Mouse (Mus musculus): Measurements from ENCODE around the gene Cntnap5a. TPM values are rescaled to one million over a fixed set of nuclear protein-coding genes. Genes with fewer than 3 reads are reported as not detected.

Gene Cntnap5a
- polyA plus RNA-seq, 1 experiment from 2014 or later = not detected

DNA sequence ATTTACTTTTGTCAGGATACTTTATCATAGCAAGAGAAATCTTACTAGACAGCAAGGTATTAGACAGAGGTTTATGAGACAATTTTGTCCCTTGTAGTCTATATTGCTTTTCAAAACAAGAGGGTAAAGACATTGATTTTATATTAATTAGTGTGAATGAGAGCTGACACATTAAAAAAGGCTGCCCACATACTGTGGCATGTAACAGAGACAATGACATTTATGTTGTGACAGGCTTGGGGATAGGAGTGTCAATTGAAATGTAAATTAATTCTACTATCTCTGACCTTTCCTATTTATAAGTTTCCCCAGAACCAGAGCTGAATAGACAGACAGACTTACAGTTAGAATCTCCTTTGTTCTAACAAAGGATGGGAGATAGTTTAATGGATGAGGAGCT lies 596.6 kb downstream of the Cntnap5a start:
- H3K9me3 ChIP-seq = no peaks in the 10 kb centered on the region
- H3K4me2 ChIP-seq = no peak overlapping the region
- H3K36me3 ChIP-seq = no peaks in the 10 kb centered on the region
- H3K4me1 ChIP-seq = no peaks in the 10 kb centered on the region
- no peaks in the 10 kb centered on the region for H3K27me3 ChIP-seq
- no peak overlapping the region for H3K27ac ChIP-seq
- H3K4me3 ChIP-seq = no peak overlapping the region
- H3K9ac ChIP-seq = no peak overlapping the region
- no peak for ATAC-seq (ENCODE audit: insufficient number of reproducible peaks, low FRiP score, low TSS enrichment, low read depth)

- Histone ChIP-seq H3K4me2 (no peak overlapping the region), H3K9ac (no peak overlapping the region), H3K4me3 (no peak overlapping the region), H3K27ac (no peak overlapping the region), H3K9me3 (no peaks in the 10 kb centered on the region), H3K27me3 (no peaks in the 10 kb centered on the region), H3K36me3 (no peaks in the 10 kb centered on the region), H3K4me1 (no peaks in the 10 kb centered on the region)
- no peak for ATAC-seq (ENCODE audit: insufficient number of reproducible peaks, low FRiP score, low TSS enrichment, low read depth)
- WGBS = 41% methylated on average over 1 of the region's 1 CpGs
These were observed 599.4 kb downstream of the Cntnap5a start for GRCm38 (mm10) chr1:116283968-116284367.

- 47% methylated on average over 3 of the region's 3 CpGs for WGBS
- Histone ChIP-seq H3K4me3 (no peak overlapping the region), H3K9ac (no peak overlapping the region), H3K27me3 (no peaks in the 10 kb centered on the region), H3K27ac (no peak overlapping the region), H3K4me2 (no peak overlapping the region), H3K9me3 (no peaks in the 10 kb centered on the region), H3K4me1 (no peaks in the 10 kb centered on the region), H3K36me3 (no peaks in the 10 kb centered on the region)
- no peak for ATAC-seq (ENCODE audit: insufficient number of reproducible peaks, low FRiP score, low TSS enrichment, low read depth)
These were observed 622.0 kb downstream of the Cntnap5a start for GRCm38 (mm10) chr1:116306555-116306954.

DNA sequence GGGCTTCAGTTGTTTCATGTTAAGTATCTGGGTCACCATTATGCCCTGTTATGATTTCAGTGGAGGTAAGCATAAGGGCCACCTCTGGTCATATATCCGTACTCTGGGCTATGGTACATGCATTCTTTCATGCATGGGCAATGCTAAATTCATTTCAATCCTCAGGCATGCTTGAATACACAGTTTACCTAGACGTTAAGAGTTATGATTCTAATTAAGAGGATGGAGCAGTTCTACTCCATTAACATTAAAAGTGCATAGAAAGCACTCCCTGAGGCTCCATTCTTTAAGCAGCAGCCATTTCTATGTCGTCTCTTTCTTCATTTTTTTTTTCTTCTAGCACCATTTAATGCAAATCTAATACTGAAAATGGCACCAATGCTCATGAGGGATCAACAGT lies 627.0 kb downstream of the Cntnap5a start:
- no peak overlapping the region for H3K9ac ChIP-seq
- ATAC-seq (ENCODE audit: insufficient number of reproducible peaks, low FRiP score, low TSS enrichment, low read depth) = no peak
- H3K9me3 ChIP-seq = no peaks in the 10 kb centered on the region
- H3K4me1 ChIP-seq = no peaks in the 10 kb centered on the region
- H3K36me3 ChIP-seq = no peaks in the 10 kb centered on the region
- H3K4me2 ChIP-seq = no peak overlapping the region
- H3K4me3 ChIP-seq = no peak overlapping the region
- 66% methylated on average over 3 of the region's 3 CpGs for WGBS
- no peaks in the 10 kb centered on the region for H3K27me3 ChIP-seq
- H3K27ac ChIP-seq = no peak overlapping the region

- no peaks in the 10 kb centered on the region for H3K4me1 ChIP-seq
- no peaks in the 10 kb centered on the region for H3K27me3 ChIP-seq
- H3K9me3 ChIP-seq = no peaks in the 10 kb centered on the region
- H3K9ac ChIP-seq = no peak overlapping the region
- H3K36me3 ChIP-seq = no peaks in the 10 kb centered on the region
- no peak overlapping the region for H3K4me3 ChIP-seq
- H3K27ac ChIP-seq = no peak overlapping the region
- ATAC-seq (ENCODE audit: insufficient number of reproducible peaks, low FRiP score, low TSS enrichment, low read depth) = no peak
- H3K4me2 ChIP-seq = no peak overlapping the region
These were observed 628.7 kb downstream of the Cntnap5a start for GRCm38 (mm10) chr1:116313269-116313668.

GRCm38 (mm10) chr1:116324505-116324904 lies 639.9 kb downstream of the Cntnap5a start:
- Histone ChIP-seq H3K36me3 (no peaks in the 10 kb centered on the region), H3K9ac (no peak overlapping the region), H3K27ac (no peak overlapping the region), H3K27me3 (no peaks in the 10 kb centered on the region), H3K9me3 (no peaks in the 10 kb centered on the region), H3K4me2 (no peak overlapping the region), H3K4me3 (no peak overlapping the region), H3K4me1 (no peaks in the 10 kb centered on the region)
- ATAC-seq (ENCODE audit: insufficient number of reproducible peaks, low FRiP score, low TSS enrichment, low read depth) = no peak

- H3K4me2 ChIP-seq = no peak overlapping the region
- no peaks in the 10 kb centered on the region for H3K9me3 ChIP-seq
- H3K36me3 ChIP-seq = no peaks in the 10 kb centered on the region
- ATAC-seq (ENCODE audit: insufficient number of reproducible peaks, low FRiP score, low TSS enrichment, low read depth) = no peak
- H3K27ac ChIP-seq = no peak overlapping the region
- H3K4me1 ChIP-seq = no peaks in the 10 kb centered on the region
- H3K27me3 ChIP-seq = no peaks in the 10 kb centered on the region
- no peak overlapping the region for H3K4me3 ChIP-seq
- no peak overlapping the region for H3K9ac ChIP-seq
These were observed 669.1 kb downstream of the Cntnap5a start for GRCm38 (mm10) chr1:116353669-116354068.

GRCm38 (mm10) chr1:116365606-116366005 lies 681.0 kb downstream of the Cntnap5a start:
- H3K4me2 ChIP-seq = no peak overlapping the region
- ATAC-seq (ENCODE audit: insufficient number of reproducible peaks, low FRiP score, low TSS enrichment, low read depth) = no peak
- no peak overlapping the region for H3K27ac ChIP-seq
- no peak overlapping the region for H3K9ac ChIP-seq
- H3K36me3 ChIP-seq = no peaks in the 10 kb centered on the region
- H3K9me3 ChIP-seq = no peaks in the 10 kb centered on the region
- no peaks in the 10 kb centered on the region for H3K4me1 ChIP-seq
- H3K4me3 ChIP-seq = no peak overlapping the region
- no peaks in the 10 kb centered on the region for H3K27me3 ChIP-seq
- 65% methylated on average over 2 of the region's 2 CpGs for WGBS

GRCm38 (mm10) chr1:116366171-116366570 lies 681.6 kb downstream of the Cntnap5a start:
- H3K36me3 ChIP-seq = no peaks in the 10 kb centered on the region
- no peak overlapping the region for H3K4me2 ChIP-seq
- H3K9me3 ChIP-seq = no peaks in the 10 kb centered on the region
- H3K9ac ChIP-seq = no peak overlapping the region
- no peak overlapping the region for H3K4me3 ChIP-seq
- no peak for ATAC-seq (ENCODE audit: insufficient number of reproducible peaks, low FRiP score, low TSS enrichment, low read depth)
- H3K27me3 ChIP-seq = no peaks in the 10 kb centered on the region
- H3K27ac ChIP-seq = no peak overlapping the region
- H3K4me1 ChIP-seq = no peaks in the 10 kb centered on the region
- WGBS = 47% methylated on average over 2 of the region's 2 CpGs

DNA sequence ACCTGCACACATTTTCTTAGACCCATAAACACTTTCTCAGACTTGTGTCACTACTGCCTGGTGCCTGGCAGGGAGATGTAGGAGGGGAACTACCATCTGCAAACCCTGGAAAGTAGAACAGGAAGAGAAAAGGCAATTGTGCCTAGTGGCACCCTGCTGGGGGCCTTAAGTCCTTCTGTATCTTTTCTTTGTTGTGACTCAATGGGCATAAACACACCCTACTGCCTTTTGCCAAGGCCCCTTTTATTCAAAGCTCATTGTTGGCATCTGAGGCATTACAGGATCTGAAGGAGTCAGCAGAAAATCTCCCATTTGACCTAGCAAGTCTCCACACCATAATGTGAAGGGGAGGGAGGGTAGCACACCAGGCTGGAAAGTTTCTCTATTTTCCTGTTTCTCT lies 682.2 kb downstream of the Cntnap5a start:
- Histone ChIP-seq H3K9me3 (no peaks in the 10 kb centered on the region), H3K27ac (no peak overlapping the region), H3K9ac (no peak overlapping the region), H3K36me3 (no peaks in the 10 kb centered on the region), H3K4me3 (no peak overlapping the region), H3K4me1 (no peaks in the 10 kb centered on the region), H3K4me2 (no peak overlapping the region), H3K27me3 (no peaks in the 10 kb centered on the region)
- no peak for ATAC-seq (ENCODE audit: insufficient number of reproducible peaks, low FRiP score, low TSS enrichment, low read depth)

DNA sequence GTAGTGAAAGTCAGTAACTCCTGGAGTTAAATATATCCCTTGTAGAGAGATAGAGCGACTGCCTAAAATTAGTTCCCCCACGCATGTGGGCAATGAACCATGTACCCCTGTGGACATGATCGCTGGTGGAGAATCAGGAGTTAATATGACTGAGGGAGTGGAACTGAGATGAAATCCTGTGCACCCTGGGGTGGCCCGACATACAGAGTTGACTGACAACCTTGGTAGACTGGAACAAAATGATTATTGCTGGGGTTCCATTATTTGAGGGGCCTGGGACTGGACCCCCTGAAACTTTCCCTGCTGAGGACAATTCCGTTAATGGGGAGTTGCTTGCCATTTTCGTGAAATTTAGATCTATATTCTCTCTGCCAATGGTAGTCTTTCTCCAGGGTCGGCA lies 683.0 kb downstream of the Cntnap5a start:
- no peaks in the 10 kb centered on the region for H3K27me3 ChIP-seq
- H3K4me3 ChIP-seq = no peak overlapping the region
- ATAC-seq (ENCODE audit: insufficient number of reproducible peaks, low FRiP score, low TSS enrichment, low read depth) = no peak
- WGBS = 68% methylated on average over 7 of the region's 7 CpGs
- H3K9me3 ChIP-seq = no peaks in the 10 kb centered on the region
- no peak overlapping the region for H3K4me2 ChIP-seq
- no peak overlapping the region for H3K9ac ChIP-seq
- H3K36me3 ChIP-seq = no peaks in the 10 kb centered on the region
- no peak overlapping the region for H3K27ac ChIP-seq
- no peaks in the 10 kb centered on the region for H3K4me1 ChIP-seq

GRCm38 (mm10) chr1:116370817-116371216 lies 686.3 kb downstream of the Cntnap5a start:
- Histone ChIP-seq H3K27me3 (no peaks in the 10 kb centered on the region), H3K36me3 (no peaks in the 10 kb centered on the region), H3K4me2 (no peak overlapping the region), H3K27ac (no peak overlapping the region), H3K4me1 (no peaks in the 10 kb centered on the region), H3K9me3 (no peaks in the 10 kb centered on the region), H3K9ac (no peak overlapping the region), H3K4me3 (no peak overlapping the region)
- 94% methylated on average over 4 of the region's 4 CpGs for WGBS
- ATAC-seq (ENCODE audit: insufficient number of reproducible peaks, low FRiP score, low TSS enrichment, low read depth) = no peak

DNA sequence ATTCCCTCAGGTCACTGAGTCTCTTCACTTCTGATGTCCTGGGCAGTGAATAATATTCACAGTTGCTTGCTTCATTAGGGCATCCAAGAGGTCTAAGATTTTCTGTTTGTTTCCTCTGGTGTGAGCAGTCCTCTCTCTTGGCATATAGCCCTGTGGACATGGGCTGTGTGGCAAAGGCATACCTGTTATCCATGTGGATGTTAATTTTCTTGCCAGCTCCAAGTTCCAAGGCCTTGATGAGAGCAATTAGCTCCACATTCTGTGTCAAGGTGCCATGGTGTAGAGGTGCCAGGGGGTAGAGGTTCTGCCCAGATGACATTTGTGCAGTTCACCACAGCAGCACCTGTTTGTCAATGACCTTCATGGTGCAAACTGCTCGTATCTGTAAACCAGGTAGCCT lies 689.0 kb downstream of the Cntnap5a start:
- no peaks in the 10 kb centered on the region for H3K9me3 ChIP-seq
- no peak overlapping the region for H3K4me2 ChIP-seq
- no peak for ATAC-seq (ENCODE audit: insufficient number of reproducible peaks, low FRiP score, low TSS enrichment, low read depth)
- no peak overlapping the region for H3K27ac ChIP-seq
- 78% methylated on average over 1 of the region's 1 CpGs for WGBS
- no peaks in the 10 kb centered on the region for H3K27me3 ChIP-seq
- no peaks in the 10 kb centered on the region for H3K4me1 ChIP-seq
- H3K9ac ChIP-seq = no peak overlapping the region
- H3K36me3 ChIP-seq = no peaks in the 10 kb centered on the region
- no peak overlapping the region for H3K4me3 ChIP-seq
